Comparison of ENCODE assay signal across 11 mouse cellular contexts in the genomic region with DNA sequence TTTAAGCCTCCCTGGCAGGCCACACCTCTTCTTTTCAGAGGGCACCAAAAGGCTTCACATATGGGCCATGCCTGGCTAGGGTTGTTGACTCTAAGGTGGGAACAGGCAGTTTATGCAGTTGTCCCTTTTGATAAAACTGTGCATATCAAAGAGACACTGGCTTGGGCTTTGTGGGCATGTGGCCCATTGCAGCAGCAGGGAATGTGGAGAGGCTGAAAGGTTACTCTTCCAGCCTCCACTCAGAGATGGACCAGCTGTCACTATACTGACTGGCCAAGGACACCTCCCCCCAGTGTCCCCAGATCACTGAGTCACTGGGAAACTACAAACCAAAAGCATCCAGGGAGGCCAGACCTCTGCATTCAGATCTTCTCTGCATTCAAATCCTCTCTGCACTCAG.
DNase-seq lines count a peak whose midpoint lies in the region; TF ChIP-seq lines count a peak whose summit lies in the region.
"Had no signal": no experiment of that assay in that cellular context is flagged by ENCODE, and none has a peak within 500 bp of the region (broad histone marks: within the 10 kb centered on the region; RNA-seq: fewer than 3 reads in every experiment).

No protein-coding gene starts in this region.

- DNase-seq in adrenal gland, adult 2 months: peak; percentile 6
- DNase-seq in adrenal gland, postnatal 14 days: no peak
- DNase-seq in layer of hippocampus, adult 2 months (ENCODE audit: low spot score in 2 of 2): no peak
- no peak for DNase-seq in layer of hippocampus, adult 9-10 months (ENCODE audit: low spot score)
- peak; percentile 91 for DNase-seq in cerebellum, adult 9-11 months
- peak; percentile 9 to 19 for DNase-seq in heart, postnatal 36 days
- no peak for DNase-seq in right cerebral cortex, postnatal 14 days
- no peak for DNase-seq in urinary bladder, postnatal 4 days (ENCODE audit: low spot score in 2 of 2)
- DNase-seq: liver, embryonic 13.5 days; thymus, postnatal 14 days had no signal

- intact Hi-C loops in heart, postnatal 36 days (cut with DNase I): no loop called here

- H3K27ac ChIP-seq in layer of hippocampus, adult 2 months: peak overlapping the region; percentile 86
- H3K27ac ChIP-seq: embryonic facial prominence, embryonic 15.5 days; liver, embryonic 13.5 days had no signal

- H3K4me3 ChIP-seq in layer of hippocampus, adult 2 months: no peak overlapping the region
- H3K4me3 ChIP-seq: embryonic facial prominence, embryonic 15.5 days; liver, embryonic 13.5 days had no signal

- TF ChIP-seq CTCF in layer of hippocampus, adult 2 months (conservative IDR thresholded peaks at IDR 0.05): no peak

Comparison
In these comparisons a context has a peak if more than half of its experiments do, and no peak if none do; other contexts are left out.
1. DNase-seq: peak in adrenal gland, adult 2 months (single experiment), cerebellum, adult 9-11 months (single experiment) and heart, postnatal 36 days (2 of 2); none in adrenal gland, postnatal 14 days (single experiment), layer of hippocampus, adult 2 months (0 of 2), layer of hippocampus, adult 9-10 months (single experiment), right cerebral cortex, postnatal 14 days (single experiment) and urinary bladder, postnatal 4 days (0 of 2).